Mouse (Mus musculus) adipose tissue, adult 10 weeks (tissue): ENCODE measurements around the gene Smndc1. TPM values are rescaled to one million over a fixed set of nuclear protein-coding genes. Genes with fewer than 3 reads are reported as not detected.

Experiments used
- polyA plus RNA-seq: library from polyadenylated mRNA; stranded (reverse); fragments of 350-450 nt; fragmentation: Illumina TruSeq; extraction: RNeasy Lipid Tissue Mini Kit (QIAGEN cat#74804); gene quantifications from one replicate; pipeline ENCODE4 v1.2.3, GENCODE M21; 2014; ENCODE audit warnings: low read depth, low replicate concordance

The Smndc1 gene
- polyA plus RNA-seq = 32.8 TPM

GRCm38 (mm10) chr19:53390495-53391007 lies at the start of gene Smndc1:
Gene Smndc1, minus strand, starts transcription at chr19:53390578.

GRCm38 (mm10) chr19:53371666-53372065 lies 18.7 kb downstream of the Smndc1 start, which contains the start of gene Gm10197:
Gene Gm10197, minus strand, starts transcription at chr19:53371766.

Other genes starting within 250 kb of the Smndc1 start
- 42.4 TPM for gene Mxi1, start 80.1 kb downstream of the Smndc1 start, polyA plus RNA-seq
- gene Gm10197, start 18.8 kb downstream of the Smndc1 start, polyA plus RNA-seq = not detected
- 17.8 TPM for gene Dusp5, start 138.5 kb upstream of the Smndc1 start, polyA plus RNA-seq
- gene Nutf2-ps1, start 198.5 kb upstream of the Smndc1 start, polyA plus RNA-seq = 14.1 TPM
- 24.8 TPM for gene Smc3, start 209.8 kb upstream of the Smndc1 start, polyA plus RNA-seq